Mouse (Mus musculus) forebrain, embryonic 11.5 days (tissue): ENCODE results near the gene Ddrgk1. TPM values are rescaled to one million over a fixed set of nuclear protein-coding genes. Genes with fewer than 3 reads are reported as not detected.

Source experiments
- ATAC-seq: fragments of 200-750 bp; cut with Nextera tagmentation; replicated peaks from 2 replicates; pipeline ENCODE4 v1.8.0; 2017; ENCODE audit warnings: moderate TSS enrichment; ENCODE audit not compliant: low FRiP score
- DNase-seq: peaks from one replicate; pipeline ENCODE4 v3.0.0-alpha.2; 2017; ENCODE audit warnings: low spot score
- H3K27ac ChIP-seq: fragments of 300-500 bp; sonication (generic); 2 replicates; pipeline ENCODE4 v1.5.1; 2014; ENCODE audit warnings: low read depth, low read length
- H3K27me3 ChIP-seq: fragments of 300-500 bp; sonication (generic); 2 replicates; pipeline ENCODE4 v1.6.1; 2014; ENCODE audit warnings: mild to moderate bottlenecking, low read length, mixed read lengths; ENCODE audit not compliant: control insufficient read depth, insufficient read depth
- H3K36me3 ChIP-seq: fragments of 300-500 bp; sonication (generic); 2 replicates; pipeline ENCODE4 v1.6.1; 2014; ENCODE audit warnings: mild to moderate bottlenecking, low read length, moderate library complexity, mixed read lengths; ENCODE audit not compliant: control insufficient read depth, insufficient read depth
- H3K4me1 ChIP-seq: fragments of 300-500 bp; sonication (generic); replicated peaks from 2 replicates; pipeline ENCODE4 v1.6.1; 2014; ENCODE audit warnings: low read length, mixed read lengths; ENCODE audit not compliant: control insufficient read depth, insufficient read depth
- H3K4me2 ChIP-seq: fragments of 300-500 bp; sonication (generic); 2 replicates; pipeline ENCODE4 v1.6.1; 2014; ENCODE audit warnings: low read depth, mild to moderate bottlenecking, low read length, moderate library complexity, mixed read lengths; ENCODE audit not compliant: severe bottlenecking
- H3K4me3 ChIP-seq: fragments of 300-500 bp; sonication (generic); 2 replicates; pipeline ENCODE4 v1.5.1; 2014; ENCODE audit warnings: low read depth, low read length
- H3K9ac ChIP-seq: fragments of 300-500 bp; sonication (generic); 2 replicates; pipeline ENCODE4 v1.6.1; 2014; ENCODE audit warnings: low read length
- H3K9me3 ChIP-seq: fragments of 300-500 bp; sonication (generic); 2 replicates; pipeline ENCODE4 v1.6.1; 2016; ENCODE audit warnings: low read length, mixed read lengths; ENCODE audit not compliant: control insufficient read depth
- whole genome bisulfite sequencing: fragments of 180-500 bp; shearing (Covaris S2); extraction: QIAGEN DNeasy Blood & Tissue Kit; methylation state at CpG from one replicate; pipeline ENCODE4 v1.1.7; 2014; 5-methylcytosine and 5-hydroxymethylcytosine counted together
- polyA plus RNA-seq: library from polyadenylated mRNA; unstranded; fragments of >200 nt; fragmentation: Nextera tagmentation; extraction: Ambion mirVana; gene quantifications from 2 replicates; pipeline ENCODE4 v1.2.1, GENCODE M21; 2014

Ddrgk1 gene
- polyA plus RNA-seq, 1 experiment from 2014 or later, result 46.8 TPM

- H3K36me3 ChIP-seq, result no peaks in the 10 kb centered on the region
- WGBS, result 51% methylated on average over 3 of the region's 3 CpGs
- H3K4me2 ChIP-seq, result no peak overlapping the region
- no peak for ATAC-seq
- H3K4me1 ChIP-seq, result peaks cover 2% of the 10 kb centered on the region; the same call in 1 of the 2 replicates
- no peak overlapping the region for H3K27ac ChIP-seq
- DNase-seq, result no peak
- no peak overlapping the region for H3K9ac ChIP-seq
- H3K27me3 ChIP-seq, result peaks cover 22% of the 10 kb centered on the region
- no peak overlapping the region for H3K4me3 ChIP-seq
- no peaks in the 10 kb centered on the region for H3K9me3 ChIP-seq
These were observed 29.1 kb upstream of the Ddrgk1 start for GRCm38 (mm10) chr2:130693563-130693962.

DNA sequence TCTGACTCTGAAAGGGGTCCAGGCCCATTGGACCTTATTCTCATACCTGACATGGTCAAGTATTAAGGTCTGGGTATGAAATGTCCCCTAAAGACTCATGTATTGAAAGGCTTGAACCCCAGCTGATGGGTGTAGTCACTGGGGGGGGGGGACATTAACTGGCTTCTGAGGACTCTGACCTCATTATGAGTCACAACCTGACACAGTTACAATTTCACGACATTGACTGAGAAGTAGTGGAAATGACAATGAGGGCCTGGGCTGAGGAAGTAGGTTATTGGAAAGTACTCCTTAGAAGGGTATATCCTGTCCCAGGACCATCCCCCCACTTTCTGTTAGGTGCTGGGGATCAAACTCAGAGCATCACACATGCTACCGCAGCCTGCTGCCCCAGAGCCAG is 24.6 kb upstream of the Ddrgk1 start:
- H3K9me3 ChIP-seq, result no peaks in the 10 kb centered on the region
- H3K27ac ChIP-seq, result no peak overlapping the region
- ATAC-seq, result no peak
- no peak for DNase-seq
- 73% methylated on average over 2 of the region's 2 CpGs for WGBS
- no peak overlapping the region for H3K4me3 ChIP-seq
- no peak overlapping the region for H3K4me2 ChIP-seq
- H3K36me3 ChIP-seq, result no peaks in the 10 kb centered on the region
- no peaks in the 10 kb centered on the region for H3K27me3 ChIP-seq
- no peaks in the 10 kb centered on the region for H3K4me1 ChIP-seq
- no peak overlapping the region for H3K9ac ChIP-seq

- WGBS, result 88% methylated on average over 9 of the region's 9 CpGs
- H3K27me3 ChIP-seq, result no peaks in the 10 kb centered on the region
- no peak for DNase-seq
- H3K9me3 ChIP-seq, result no peaks in the 10 kb centered on the region
- H3K9ac ChIP-seq, result no peak overlapping the region
- H3K4me3 ChIP-seq, result no peak overlapping the region
- no peak for ATAC-seq
- H3K4me1 ChIP-seq, result no peaks in the 10 kb centered on the region
- no peak overlapping the region for H3K27ac ChIP-seq
- H3K36me3 ChIP-seq, result peaks cover under 1% of the 10 kb centered on the region; the same call in 1 of the 2 replicates
- H3K4me2 ChIP-seq, result no peak overlapping the region
These were observed 21.0 kb upstream of the Ddrgk1 start for GRCm38 (mm10) chr2:130685426-130685825.

DNA sequence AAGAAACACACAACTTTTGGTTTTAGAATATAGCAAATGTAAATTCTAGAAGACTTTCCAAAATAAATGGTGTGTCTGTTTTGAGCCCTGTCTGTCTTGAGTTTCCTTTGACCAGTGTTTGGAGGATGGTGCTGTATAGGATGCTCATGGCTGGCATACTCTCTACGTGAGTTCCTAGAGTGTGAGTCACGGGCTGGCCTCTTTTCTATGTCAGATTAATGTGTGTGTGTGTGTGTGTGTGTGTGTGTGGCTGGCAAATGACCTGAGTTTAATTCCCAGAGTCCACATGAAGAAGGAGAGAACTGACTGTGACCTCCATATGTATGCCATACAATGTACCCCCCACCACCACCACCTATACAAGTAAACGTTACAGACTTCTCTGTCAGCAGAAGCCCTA is 17.1 kb upstream of the Ddrgk1 start:
- no peaks in the 10 kb centered on the region for H3K4me1 ChIP-seq
- ATAC-seq (no peak), DNase-seq (no peak)
- peaks cover 12% of the 10 kb centered on the region; the same call in 1 of the 2 replicates for H3K36me3 ChIP-seq
- no peak overlapping the region for H3K4me3 ChIP-seq
- no peaks in the 10 kb centered on the region for H3K27me3 ChIP-seq
- WGBS, result 83% methylated on average over 3 of the region's 3 CpGs
- no peak overlapping the region for H3K4me2 ChIP-seq
- H3K9ac ChIP-seq, result no peak overlapping the region
- H3K27ac ChIP-seq, result no peak overlapping the region
- no peaks in the 10 kb centered on the region for H3K9me3 ChIP-seq

GRCm38 (mm10) chr2:130679899-130680298 is 15.4 kb upstream of the Ddrgk1 start:
- Histone ChIP-seq H3K9ac (no peak overlapping the region), H3K27ac (no peak overlapping the region), H3K36me3 (peaks cover 12% of the 10 kb centered on the region; the same call in 1 of the 2 replicates), H3K4me2 (no peak overlapping the region), H3K27me3 (no peaks in the 10 kb centered on the region), H3K4me3 (no peak overlapping the region), H3K9me3 (no peaks in the 10 kb centered on the region), H3K4me1 (no peaks in the 10 kb centered on the region)
- WGBS, result 93% methylated on average over 6 of the region's 6 CpGs
- DNase-seq (no peak), ATAC-seq (no peak)

DNA sequence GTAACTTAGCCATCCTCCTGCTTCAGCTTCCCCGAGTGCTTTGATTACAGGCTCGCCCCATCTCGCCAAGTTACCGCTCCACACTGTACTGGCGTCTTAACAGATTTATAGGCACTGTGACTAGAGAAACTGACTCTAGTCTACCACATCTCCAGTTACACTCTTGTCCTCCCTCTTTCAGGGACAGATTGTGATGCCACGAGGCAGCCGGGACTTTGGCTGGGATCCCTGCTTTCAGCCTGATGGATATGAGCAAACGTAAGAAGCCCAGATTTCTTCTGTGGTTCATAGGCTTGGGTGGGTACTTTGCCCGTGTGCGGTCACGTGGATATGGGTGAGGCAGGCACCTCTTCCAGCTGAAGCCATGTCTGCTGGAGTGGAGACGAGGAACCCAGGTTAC is 14.7 kb upstream of the Ddrgk1 start:
- ATAC-seq, result no peak
- no peak for DNase-seq
- H3K4me2 ChIP-seq, result no peak overlapping the region
- H3K36me3 ChIP-seq, result peaks cover 16% of the 10 kb centered on the region; the same call in 1 of the 2 replicates
- H3K4me1 ChIP-seq, result no peaks in the 10 kb centered on the region
- H3K4me3 ChIP-seq, result no peak overlapping the region
- H3K9me3 ChIP-seq, result no peaks in the 10 kb centered on the region
- no peak overlapping the region for H3K27ac ChIP-seq
- WGBS, result 97% methylated on average over 12 of the region's 12 CpGs
- no peak overlapping the region for H3K9ac ChIP-seq
- no peaks in the 10 kb centered on the region for H3K27me3 ChIP-seq

DNA sequence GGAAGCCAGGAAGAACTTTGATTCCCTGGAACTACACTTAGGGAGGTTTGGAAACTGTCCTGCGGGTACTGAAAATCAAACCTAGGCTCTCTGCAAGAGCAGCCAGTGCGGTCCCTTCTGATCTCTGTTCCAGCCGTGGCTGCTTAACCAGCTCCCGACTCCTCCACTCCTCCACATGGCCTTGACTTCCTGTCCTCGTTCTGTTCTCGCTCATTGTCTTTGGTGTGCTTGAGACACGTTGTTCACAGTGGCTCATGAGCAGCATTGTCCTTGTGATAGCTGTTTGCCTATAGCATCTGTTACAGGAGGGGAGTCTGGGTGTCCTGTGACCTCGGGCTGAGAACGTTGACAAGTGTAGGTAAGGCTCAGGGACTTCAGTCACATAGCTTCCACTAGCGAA is 12.8 kb upstream of the Ddrgk1 start:
- no peak for DNase-seq
- Histone ChIP-seq H3K4me3 (no peak overlapping the region), H3K27ac (no peak overlapping the region), H3K27me3 (no peaks in the 10 kb centered on the region), H3K9me3 (no peaks in the 10 kb centered on the region), H3K9ac (no peak overlapping the region), H3K36me3 (peaks cover 24% of the 10 kb centered on the region; the same call in 1 of the 2 replicates), H3K4me1 (no peaks in the 10 kb centered on the region), H3K4me2 (no peak overlapping the region)
- 93% methylated on average over 10 of the region's 10 CpGs for WGBS
- ATAC-seq, result no peak

GRCm38 (mm10) chr2:130667559-130667958 is 3.1 kb upstream of the Ddrgk1 start, which contains the start of gene Itpa:
Itpa (plus strand) TSS chr2:130667610.
- under 1% methylated on average over 31 of the region's 31 CpGs for WGBS

GRCm38 (mm10) chr2:130663342-130663741 is 1.1 kb downstream of the Ddrgk1 start:
- WGBS, result 91% methylated on average over 11 of the region's 11 CpGs
- peak overlapping the region; percentile 77; the same call in 1 of the 2 replicates for H3K4me2 ChIP-seq
- H3K4me1 ChIP-seq, result peaks cover 10% of the 10 kb centered on the region
- no peaks in the 10 kb centered on the region for H3K9me3 ChIP-seq
- peak overlapping the region; percentile 58; the same call in 1 of the 2 replicates for H3K4me3 ChIP-seq
- ATAC-seq (no peak), DNase-seq (no peak)
- peak overlapping the region; percentile 86; the same call in 1 of the 2 replicates for H3K9ac ChIP-seq
- H3K36me3 ChIP-seq, result no peaks in the 10 kb centered on the region; the same call in 1 of the 2 replicates
- H3K27ac ChIP-seq, result no peak overlapping the region
- no peaks in the 10 kb centered on the region for H3K27me3 ChIP-seq

More at GRCm38 (mm10) chr2:130667559-130667958, 3.1 kb upstream of the Ddrgk1 start, which contains the start of gene Itpa:
- H3K4me3 ChIP-seq, result peak within 1 kb of the TSS; percentile 72
- H3K36me3 ChIP-seq, result peaks cover 3% of the 10 kb centered on the region; the same call in 1 of the 2 replicates
- H3K27me3 ChIP-seq, result no peaks in the 10 kb centered on the region
- peaks cover 10% of the 10 kb centered on the region for H3K4me1 ChIP-seq
- DNase-seq (peak; percentile 93), ATAC-seq (peak; percentile 68)
- peak within 1 kb of the TSS; percentile 75 for H3K9ac ChIP-seq
- peak within 1 kb of the TSS; percentile 89 for H3K4me2 ChIP-seq
- no peaks in the 10 kb centered on the region for H3K9me3 ChIP-seq
- H3K27ac ChIP-seq, result peak within 1 kb of the TSS; percentile 79
